Mouse (Mus musculus) midbrain, embryonic 12.5 days (tissue): ENCODE data around the gene Tada3. TPM values are rescaled to one million over a fixed set of nuclear protein-coding genes. Genes with fewer than 3 reads are reported as not detected.
A peak's percentile ranks its signal among the peaks of the same experiment; 100 is the strongest.

Source experiments
- ATAC-seq: fragments of 200-750 bp; cut with Nextera tagmentation; 2 replicates; pipeline ENCODE4 v1.8.0; 2017; ENCODE audit warnings: low read depth, moderate TSS enrichment, moderate library complexity; ENCODE audit not compliant: low FRiP score
- H3K27ac ChIP-seq: fragments of 300-500 bp; sonication (generic); replicated peaks from 2 replicates; pipeline ENCODE4 v1.5.1; 2016; ENCODE audit warnings: mild to moderate bottlenecking
- H3K27me3 ChIP-seq: fragments of 300-500 bp; sonication (generic); 2 replicates; pipeline ENCODE4 v1.6.1; 2016; ENCODE audit warnings: mild to moderate bottlenecking
- H3K36me3 ChIP-seq: fragments of 300-500 bp; sonication (generic); 2 replicates; pipeline ENCODE4 v1.6.1; 2016
- H3K4me1 ChIP-seq: fragments of 300-500 bp; sonication (generic); 2 replicates; pipeline ENCODE4 v1.6.1; 2016
- H3K4me2 ChIP-seq: fragments of 300-500 bp; sonication (generic); replicated peaks from 2 replicates; pipeline ENCODE4 v1.6.1; 2016; ENCODE audit warnings: mild to moderate bottlenecking, moderate library complexity
- H3K4me3 ChIP-seq: fragments of 300-500 bp; sonication (generic); 2 replicates; pipeline ENCODE4 v1.5.1; 2016; ENCODE audit warnings: mild to moderate bottlenecking
- H3K9ac ChIP-seq: fragments of 300-500 bp; sonication (generic); replicated peaks from 2 replicates; pipeline ENCODE4 v1.6.1; 2016; ENCODE audit warnings: mild to moderate bottlenecking, moderate library complexity
- H3K9me3 ChIP-seq: fragments of 300-500 bp; sonication (generic); 2 replicates; pipeline ENCODE4 v1.6.1; 2016; ENCODE audit warnings: mild to moderate bottlenecking
- WGBS: fragments of 180-500 bp; shearing (Covaris S2); methylation state at CpG from one replicate; pipeline ENCODE4 v1.1.7; 2016; 5-methylcytosine and 5-hydroxymethylcytosine counted together
- polyA plus RNA-seq: library from polyadenylated mRNA; unstranded; fragments of >200 nt; fragmentation: Nextera tagmentation; extraction: Ambion mirVana; gene quantifications from 2 replicates; pipeline ENCODE4 v1.2.1, GENCODE M21; 2016

Gene Tada3
- polyA plus RNA-seq, 1 experiment from 2014 or later: 64.5 TPM

DNA sequence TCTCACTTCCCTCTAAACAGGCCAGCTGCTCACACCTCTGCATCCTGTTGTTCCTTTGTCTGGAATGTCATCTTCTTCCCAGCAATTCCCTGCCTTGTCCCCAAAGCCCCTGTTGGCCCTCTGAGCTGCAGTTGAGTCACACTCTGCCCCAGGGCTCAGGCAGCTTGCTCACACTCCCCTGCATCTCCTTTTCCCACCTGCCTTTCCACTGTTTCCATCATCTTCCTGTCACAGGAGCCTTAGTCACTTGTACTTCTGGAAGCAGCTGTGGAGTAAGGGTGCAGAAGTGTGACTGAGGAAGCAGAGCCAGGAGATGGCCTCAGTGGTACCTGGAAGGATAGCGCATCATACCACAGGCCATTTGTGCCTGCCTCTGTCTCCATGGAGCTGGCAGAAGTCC is 15.4 kb downstream of the Tada3 start:
- Histone ChIP-seq H3K9ac (no peak overlapping the region), H3K27ac (no peak overlapping the region), H3K4me1 (no peaks in the 10 kb centered on the region), H3K36me3 (peaks cover 12% of the 10 kb centered on the region), H3K4me2 (no peak overlapping the region), H3K4me3 (no peak overlapping the region), H3K9me3 (no peaks in the 10 kb centered on the region), H3K27me3 (no peaks in the 10 kb centered on the region)
- WGBS: 90% methylated on average over 1 of the region's 1 CpGs
- ATAC-seq: no peak

DNA sequence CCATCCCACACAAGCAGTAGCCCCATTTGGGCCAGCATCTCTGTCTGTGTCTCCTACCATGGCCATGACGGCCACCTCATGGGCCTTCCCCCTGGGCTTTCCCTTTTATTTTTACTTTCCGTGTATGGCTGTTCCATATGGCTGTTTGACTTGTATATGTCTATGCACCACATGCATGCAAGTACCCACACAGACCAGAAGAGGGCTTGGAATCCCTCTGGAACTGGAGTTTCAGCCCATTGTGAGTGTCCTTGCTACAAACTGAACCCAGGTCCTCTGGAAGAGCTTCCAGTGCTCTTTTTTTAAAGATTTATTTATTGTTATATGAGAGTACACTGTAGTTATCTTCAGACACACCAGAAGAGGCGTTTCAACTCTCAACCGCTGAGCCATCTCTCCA is 16.2 kb downstream of the Tada3 start:
- peaks cover 5% of the 10 kb centered on the region; the same call in 1 of the 2 replicates for H3K36me3 ChIP-seq
- no peak overlapping the region for H3K4me3 ChIP-seq
- WGBS: 79% methylated on average over 4 of the region's 4 CpGs
- H3K9ac ChIP-seq: no peak overlapping the region
- ATAC-seq: no peak
- H3K9me3 ChIP-seq: no peaks in the 10 kb centered on the region
- no peaks in the 10 kb centered on the region for H3K27me3 ChIP-seq
- H3K4me2 ChIP-seq: no peak overlapping the region
- no peak overlapping the region for H3K27ac ChIP-seq
- H3K4me1 ChIP-seq: no peaks in the 10 kb centered on the region

DNA sequence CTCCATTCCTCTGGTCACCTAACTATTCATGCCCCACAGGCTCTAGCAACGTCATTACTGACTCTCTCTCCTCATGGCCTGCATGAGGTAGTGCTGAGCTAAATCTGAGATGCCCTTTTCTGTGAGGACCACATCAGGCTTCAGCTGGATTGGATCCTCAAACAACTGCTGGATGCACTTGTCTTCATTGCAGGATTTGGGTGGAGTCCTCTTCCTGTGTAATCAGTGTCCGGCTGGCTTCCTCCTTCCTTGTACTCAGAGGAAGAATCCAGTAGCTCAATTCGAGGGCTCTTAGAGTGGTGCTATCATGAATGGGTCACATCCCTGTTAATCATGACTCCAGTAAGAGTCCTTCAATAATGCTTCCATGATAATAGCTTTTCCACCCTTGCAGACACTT is 24.0 kb downstream of the Tada3 start:
- H3K4me3 ChIP-seq: no peak overlapping the region
- H3K9ac ChIP-seq: no peak overlapping the region
- 75% methylated on average over 3 of the region's 3 CpGs for whole genome bisulfite sequencing
- H3K27me3 ChIP-seq: 0 out of 2 replicates have a peak, but pooled peaks cover 4% of the 10 kb centered on the region
- H3K27ac ChIP-seq: no peak overlapping the region
- no peak for ATAC-seq
- no peaks in the 10 kb centered on the region for H3K9me3 ChIP-seq
- no peaks in the 10 kb centered on the region for H3K36me3 ChIP-seq
- no peaks in the 10 kb centered on the region for H3K4me1 ChIP-seq
- H3K4me2 ChIP-seq: no peak overlapping the region

DNA sequence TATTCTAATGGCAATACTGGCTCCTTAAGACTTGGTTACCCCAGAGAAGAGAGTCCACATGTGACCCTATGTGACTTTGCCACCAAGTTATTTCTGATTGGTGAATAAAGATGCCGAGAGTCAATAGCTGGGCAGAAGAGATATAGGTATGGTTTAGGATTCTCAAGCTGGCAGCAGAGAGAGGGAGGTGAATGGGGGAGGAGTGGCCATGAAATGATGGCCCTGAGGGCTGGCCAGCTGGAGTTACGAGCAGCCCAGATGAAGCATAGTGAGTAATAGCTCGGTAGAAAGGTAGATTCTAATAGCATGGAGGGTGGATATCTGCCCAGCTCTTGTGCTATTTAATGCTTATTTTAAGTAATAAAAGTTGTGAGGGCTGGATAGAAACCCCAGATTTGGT is 24.9 kb downstream of the Tada3 start:
- WGBS: 88% methylated on average over 3 of the region's 3 CpGs
- no peak overlapping the region for H3K27ac ChIP-seq
- H3K27me3 ChIP-seq: 0 out of 2 replicates have a peak, but pooled peaks cover 4% of the 10 kb centered on the region
- H3K9me3 ChIP-seq: no peaks in the 10 kb centered on the region
- ATAC-seq: no peak
- H3K9ac ChIP-seq: no peak overlapping the region
- H3K4me3 ChIP-seq: no peak overlapping the region
- H3K36me3 ChIP-seq: no peaks in the 10 kb centered on the region
- H3K4me1 ChIP-seq: no peaks in the 10 kb centered on the region
- no peak overlapping the region for H3K4me2 ChIP-seq

DNA sequence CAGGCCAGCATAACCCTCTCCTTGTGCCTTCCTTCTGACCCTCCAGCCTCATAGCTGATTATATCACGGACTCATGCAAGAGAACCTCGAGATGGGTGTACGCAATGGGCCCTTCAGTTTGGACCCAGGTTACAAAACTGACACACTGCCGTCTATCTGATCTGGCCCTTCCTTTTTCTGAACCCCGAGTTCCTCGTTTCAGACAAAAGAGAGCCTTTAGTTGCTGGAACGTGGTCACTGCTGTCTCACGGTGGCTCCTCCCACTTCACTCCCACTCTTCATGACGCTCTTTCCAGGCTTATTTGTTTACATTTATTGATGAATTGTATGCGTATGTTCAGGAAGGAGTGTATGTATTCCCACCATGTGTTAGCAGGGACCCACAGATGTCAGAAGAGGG is 26.0 kb downstream of the Tada3 start:
- 62% methylated on average over 10 of the region's 10 CpGs for WGBS
- ATAC-seq: no peak
- Histone ChIP-seq H3K4me2 (no peak overlapping the region), H3K9ac (no peak overlapping the region), H3K4me3 (no peak overlapping the region), H3K27me3 (0 out of 2 replicates have a peak, but pooled peaks cover 4% of the 10 kb centered on the region), H3K9me3 (no peaks in the 10 kb centered on the region), H3K4me1 (no peaks in the 10 kb centered on the region), H3K36me3 (no peaks in the 10 kb centered on the region), H3K27ac (no peak overlapping the region)

DNA sequence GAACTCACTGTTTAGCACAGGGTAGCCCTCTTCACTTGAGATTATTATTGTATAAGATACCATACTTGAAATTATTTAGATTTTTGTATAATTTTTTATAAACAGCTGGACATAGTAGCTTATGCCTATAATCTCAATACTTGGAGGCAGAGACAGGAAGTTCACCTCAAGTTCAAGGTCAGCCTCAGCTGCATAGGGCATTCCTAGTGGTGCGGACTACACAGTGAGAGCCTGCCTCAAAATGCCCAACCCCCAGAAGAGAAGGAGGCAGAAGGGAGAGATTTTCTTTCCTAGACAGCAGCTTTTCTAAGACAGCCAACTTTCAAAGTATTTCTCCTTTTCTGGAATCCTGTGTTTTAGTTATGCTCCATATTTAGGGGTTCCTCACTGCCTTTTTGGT is 26.5 kb downstream of the Tada3 start:
- 89% methylated on average over 1 of the region's 1 CpGs for WGBS
- Histone ChIP-seq H3K36me3 (no peaks in the 10 kb centered on the region), H3K27me3 (0 out of 2 replicates have a peak, but pooled peaks cover 3% of the 10 kb centered on the region), H3K4me2 (no peak overlapping the region), H3K9me3 (no peaks in the 10 kb centered on the region), H3K4me3 (no peak overlapping the region), H3K4me1 (no peaks in the 10 kb centered on the region), H3K27ac (no peak overlapping the region), H3K9ac (no peak overlapping the region)
- no peak for ATAC-seq

DNA sequence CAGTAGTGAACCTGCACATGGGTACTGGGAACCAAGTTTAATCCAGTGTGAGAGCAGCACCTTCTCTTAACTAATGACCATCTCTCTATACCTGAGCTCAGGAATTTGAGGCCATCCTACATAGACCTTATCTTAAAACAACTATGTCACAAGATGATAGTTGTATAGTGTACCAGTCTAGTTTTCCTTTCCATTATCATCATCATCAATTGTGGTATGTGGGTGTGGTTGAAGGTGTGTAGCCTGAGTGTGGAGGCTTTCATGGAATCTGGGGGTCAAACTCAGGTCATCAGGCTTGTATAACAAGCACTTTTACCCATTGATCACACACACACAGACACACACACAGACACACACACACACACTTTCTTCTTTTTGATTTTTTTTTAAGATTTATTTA is 27.1 kb downstream of the Tada3 start:
- Histone ChIP-seq H3K9me3 (no peaks in the 10 kb centered on the region), H3K4me3 (no peak overlapping the region), H3K27ac (no peak overlapping the region), H3K4me1 (no peaks in the 10 kb centered on the region), H3K4me2 (no peak overlapping the region), H3K27me3 (no peaks in the 10 kb centered on the region), H3K9ac (no peak overlapping the region), H3K36me3 (no peaks in the 10 kb centered on the region)
- ATAC-seq: no peak

DNA sequence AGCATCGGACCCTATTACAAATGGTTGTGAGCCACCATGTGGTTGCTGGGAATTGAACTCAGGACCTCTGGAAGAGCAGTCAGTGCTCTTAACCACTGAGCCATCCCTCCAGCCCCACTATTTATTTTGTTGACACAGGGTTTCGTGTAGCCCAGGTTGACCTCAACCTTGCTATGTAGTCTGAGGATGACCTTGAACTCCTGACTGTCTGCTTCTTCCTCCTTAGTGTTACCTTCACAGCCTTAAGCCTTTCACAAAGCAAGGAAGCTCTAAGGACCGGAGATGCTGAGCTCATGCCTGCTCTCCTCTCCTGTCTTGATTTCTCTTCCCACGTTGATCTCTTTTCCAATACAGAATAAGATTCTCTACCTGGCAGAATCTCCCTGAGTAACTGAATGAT is 30.8 kb downstream of the Tada3 start:
- Histone ChIP-seq H3K36me3 (no peaks in the 10 kb centered on the region), H3K9ac (no peak overlapping the region), H3K27me3 (no peaks in the 10 kb centered on the region), H3K4me2 (no peak overlapping the region), H3K4me1 (peaks cover 24% of the 10 kb centered on the region), H3K9me3 (no peaks in the 10 kb centered on the region), H3K27ac (no peak overlapping the region), H3K4me3 (no peak overlapping the region)
- 88% methylated on average over 4 of the region's 4 CpGs for WGBS
- no peak for ATAC-seq

DNA sequence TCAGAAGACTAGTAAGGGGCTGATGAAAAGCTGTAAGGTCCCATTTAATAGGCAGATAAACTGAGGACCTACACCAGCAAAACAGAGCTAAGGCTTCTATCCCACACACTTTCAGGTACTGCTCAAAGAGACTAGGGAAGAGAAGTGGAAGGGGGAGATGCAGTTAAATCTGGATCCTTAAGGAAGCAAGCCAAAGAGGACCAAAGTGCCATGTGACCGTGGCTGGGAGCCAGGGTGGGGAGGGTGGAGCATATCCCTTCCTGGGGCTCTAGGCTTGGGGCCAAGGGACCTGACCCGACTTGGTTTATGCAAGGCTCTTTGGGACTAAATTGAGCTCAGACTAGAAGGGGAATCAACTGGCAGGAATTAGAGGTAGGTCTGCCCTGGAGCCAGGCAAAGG is 33.4 kb downstream of the Tada3 start:
- no peak overlapping the region for H3K9ac ChIP-seq
- no peaks in the 10 kb centered on the region for H3K9me3 ChIP-seq
- H3K36me3 ChIP-seq: peaks cover 9% of the 10 kb centered on the region
- H3K4me3 ChIP-seq: peak overlapping the region; percentile 62; the same call in 1 of the 2 replicates
- ATAC-seq: peak; percentile 1; the same call in 1 of the 2 replicates
- WGBS: 62% methylated on average over 2 of the region's 2 CpGs
- H3K27ac ChIP-seq: no peak overlapping the region
- H3K27me3 ChIP-seq: no peaks in the 10 kb centered on the region
- H3K4me2 ChIP-seq: peak overlapping the region; percentile 78
- H3K4me1 ChIP-seq: peaks cover 24% of the 10 kb centered on the region

DNA sequence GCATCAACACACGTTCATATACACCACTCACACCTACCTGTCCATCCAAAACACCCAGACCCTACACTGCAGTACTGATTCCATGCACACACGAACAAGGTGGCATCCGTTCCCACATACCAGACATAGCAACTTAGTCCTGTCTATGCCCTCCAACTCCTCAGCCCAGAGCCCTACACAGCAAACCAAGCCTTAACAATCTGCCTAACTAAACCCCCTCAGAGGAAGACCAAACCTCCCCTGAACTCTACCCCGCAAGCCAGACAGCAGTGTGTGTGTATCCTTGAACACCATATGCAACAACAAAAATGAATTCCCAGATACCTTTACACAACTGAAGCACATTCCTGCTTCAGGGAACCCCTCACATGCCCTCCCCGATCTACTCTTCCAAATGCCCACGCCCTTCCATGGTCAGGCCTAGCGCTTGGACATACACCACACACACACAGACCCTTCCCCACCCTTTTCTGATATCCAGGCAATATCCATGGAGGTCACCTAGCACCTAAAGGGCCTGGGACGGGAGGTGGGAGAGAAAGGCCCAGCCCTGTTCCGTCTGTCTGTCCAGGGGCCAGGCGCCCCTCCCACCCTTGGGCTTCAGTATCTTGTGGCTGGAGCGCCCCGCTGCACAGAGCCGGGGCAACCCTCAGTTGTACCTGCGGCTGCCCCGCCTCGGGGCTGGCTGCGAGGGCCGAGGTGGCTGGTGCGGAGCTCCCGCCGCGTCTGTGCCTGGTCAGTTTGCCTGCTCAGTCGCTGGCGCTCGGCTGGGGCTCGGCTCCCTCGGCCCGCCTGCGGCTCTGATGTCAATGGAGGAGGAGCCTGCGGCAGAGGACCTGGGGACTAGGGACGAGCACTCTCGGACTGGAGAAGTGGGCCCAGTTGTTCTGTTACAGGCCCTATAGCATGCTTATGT is 34.2 kb downstream of the Tada3 start, which contains the start of gene Camk1:
TSS of gene Camk1 (minus strand) at position 808 of the 916 bp plus-strand sequence.
- peak within 1 kb of the TSS; percentile 81 for H3K9ac ChIP-seq
- WGBS: 16% methylated on average over 32 of the region's 32 CpGs
- H3K4me1 ChIP-seq: peaks cover 24% of the 10 kb centered on the region
- H3K4me3 ChIP-seq: peak within 1 kb of the TSS; percentile 62
- no peak within 1 kb of the TSS; the same call in 1 of the 2 replicates for H3K27ac ChIP-seq
- peak within 1 kb of the TSS; percentile 78 for H3K4me2 ChIP-seq
- no peaks in the 10 kb centered on the region for H3K9me3 ChIP-seq
- H3K36me3 ChIP-seq: peaks cover 17% of the 10 kb centered on the region
- no peaks in the 10 kb centered on the region for H3K27me3 ChIP-seq
- peak; percentile 83 for ATAC-seq

DNA sequence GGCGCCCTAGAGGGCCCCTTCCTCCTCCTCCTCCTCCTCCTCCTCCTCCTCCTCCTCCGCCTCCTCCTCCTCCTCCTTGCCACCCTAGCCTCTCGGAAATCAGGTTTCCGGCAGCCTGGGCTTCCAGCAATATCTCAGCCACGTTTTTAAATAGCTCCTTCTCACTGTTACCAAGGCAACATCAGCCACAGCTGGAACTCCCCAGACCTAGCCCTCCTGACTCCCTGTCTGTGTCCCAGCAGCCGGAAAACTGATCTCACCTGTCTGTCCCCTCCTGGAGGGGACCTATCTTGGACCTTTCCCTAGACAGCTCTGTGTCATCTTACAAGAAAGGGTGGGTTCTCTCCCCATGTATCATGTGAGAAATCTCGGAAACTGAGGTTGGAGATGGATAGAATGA is 35.4 kb downstream of the Tada3 start:
- Histone ChIP-seq H3K4me3 (no peak overlapping the region), H3K4me2 (peak overlapping the region; percentile 78)
- ATAC-seq: no peak

DNA sequence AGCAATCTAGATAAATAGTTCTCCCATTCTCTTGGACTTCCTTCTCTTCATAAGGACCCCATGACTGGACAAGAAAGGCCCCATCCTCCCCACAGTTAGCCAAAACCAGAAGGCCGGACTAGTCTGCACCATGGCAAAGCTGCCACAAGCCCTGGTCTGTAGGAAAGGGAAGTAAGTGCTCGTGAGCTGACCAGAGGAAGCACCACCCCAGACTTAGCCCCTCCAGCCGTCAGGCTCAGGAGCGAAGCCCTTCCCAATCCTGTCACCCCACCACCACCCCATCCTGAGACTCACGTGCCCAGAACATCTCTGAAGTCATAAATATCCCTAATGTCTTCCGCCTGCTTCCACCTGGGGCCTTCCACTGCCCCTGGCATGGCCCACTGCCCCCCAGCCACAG is 36.1 kb downstream of the Tada3 start:
- Histone ChIP-seq H3K27me3 (no peaks in the 10 kb centered on the region), H3K4me1 (peaks cover 24% of the 10 kb centered on the region), H3K9ac (no peak overlapping the region; the same call in 1 of the 2 replicates), H3K27ac (no peak overlapping the region), H3K36me3 (peaks cover 31% of the 10 kb centered on the region), H3K4me2 (no peak overlapping the region), H3K9me3 (no peaks in the 10 kb centered on the region), H3K4me3 (no peak overlapping the region)
- 79% methylated on average over 6 of the region's 6 CpGs for WGBS
- no peak for ATAC-seq

More for the DNA sequence above, 35.4 kb downstream of the Tada3 start:
- H3K27me3 ChIP-seq: no peaks in the 10 kb centered on the region
- no peaks in the 10 kb centered on the region for H3K9me3 ChIP-seq
- H3K27ac ChIP-seq: 0 out of 2 replicates have a peak overlapping the region, but pooled peaks have one; percentile 15
- 51% methylated on average over 4 of the region's 7 CpGs for WGBS
- H3K4me1 ChIP-seq: peaks cover 24% of the 10 kb centered on the region
- H3K36me3 ChIP-seq: peaks cover 26% of the 10 kb centered on the region
- no peak overlapping the region for H3K9ac ChIP-seq
